Mouse (Mus musculus): ENCODE measurements around the gene Caly.

GRCm38 (mm10) chr7:140037171-140037555 is 45.2 kb downstream of the Caly start:
- no peak for TF ChIP-seq CTCF (IDR thresholded peaks at IDR 0.05; ENCODE audit: low read depth)
- no peak for TF ChIP-seq EP300 (IDR thresholded peaks at IDR 0.05; ENCODE audit: low read depth)

All from heart, postnatal 0 days (tissue).